Mouse (Mus musculus) embryonic fibroblast, embryonic 13.5 days (primary cell): ENCODE results near the gene Ccdc85c. TPM values are rescaled to one million over a fixed set of nuclear protein-coding genes. Genes with fewer than 3 reads are reported as not detected.

Experiments used
- H3K27ac ChIP-seq: 2 replicates; pipeline ENCODE4 v1.5.1; 2012; ENCODE audit warnings: low read length, control low read depth, inconsistent platforms; ENCODE audit not compliant: insufficient read depth
- H3K4me1 ChIP-seq: 2 replicates; pipeline ENCODE4 v1.6.1; 2011; ENCODE audit warnings: low read length; ENCODE audit not compliant: control insufficient read depth, insufficient read depth
- H3K4me3 ChIP-seq: 2 replicates; pipeline ENCODE4 v1.5.1; 2011; ENCODE audit warnings: mild to moderate bottlenecking, control low read depth, low read length; ENCODE audit not compliant: insufficient read depth
- CTCF ChIP-seq: IDR thresholded peaks from 2 replicates; pipeline ENCODE4 v1.5.1; 2011; ENCODE audit warnings: mild to moderate bottlenecking, control low read depth, low read length, moderate library complexity, borderline replicate concordance; ENCODE audit not compliant: insufficient read depth
- POLR2A ChIP-seq: IDR thresholded peaks from 2 replicates; pipeline ENCODE4 v1.6.1; 2011; ENCODE audit warnings: low read depth, mild to moderate bottlenecking, control low read depth, low read length, moderate library complexity
- polyA plus RNA-seq: library from polyadenylated mRNA; stranded (reverse); fragments of >200 nt; gene quantifications from 2 replicates; pipeline ENCODE4 v1.2.4, GENCODE M21; 2011; ENCODE audit warnings: low read depth; ENCODE audit not compliant: missing spikeins, insufficient read length

Ccdc85c gene
- polyA plus RNA-seq, 1 experiment, result 2.7 TPM

- H3K4me1 ChIP-seq, result peaks cover 3% of the 10 kb centered on the region; the same call in 1 of the 2 replicates
Observed at GRCm38 (mm10) chr12:108241626-108242025, 33.6 kb downstream of the Ccdc85c start.

GRCm38 (mm10) chr12:108240953-108241588 is 34.2 kb downstream of the Ccdc85c start:
- TF ChIP-seq POLR2A (no peak), CTCF (no peak)
- no peak overlapping the region for H3K27ac ChIP-seq
- no peak overlapping the region for H3K4me3 ChIP-seq
- H3K4me1 ChIP-seq, result peaks cover 3% of the 10 kb centered on the region; the same call in 1 of the 2 replicates

More at GRCm38 (mm10) chr12:108241626-108242025, 33.6 kb downstream of the Ccdc85c start:
- TF ChIP-seq CTCF (no peak), POLR2A (no peak)
- no peak overlapping the region for H3K4me3 ChIP-seq
- no peak overlapping the region for H3K27ac ChIP-seq

- H3K4me1 ChIP-seq, result peaks cover 3% of the 10 kb centered on the region; the same call in 1 of the 2 replicates
- TF ChIP-seq CTCF (no peak), POLR2A (no peak)
- no peak overlapping the region for H3K4me3 ChIP-seq
- H3K27ac ChIP-seq, result no peak overlapping the region
Observed at GRCm38 (mm10) chr12:108240401-108240890, 34.8 kb downstream of the Ccdc85c start.

- Histone ChIP-seq H3K27ac (no peak overlapping the region), H3K4me3 (no peak overlapping the region), H3K4me1 (peaks cover 3% of the 10 kb centered on the region; the same call in 1 of the 2 replicates)
- TF ChIP-seq POLR2A, result no peak
- no peak for TF ChIP-seq CTCF
Observed at GRCm38 (mm10) chr12:108239441-108239840, 35.8 kb downstream of the Ccdc85c start.

- H3K4me1 ChIP-seq, result peaks cover 3% of the 10 kb centered on the region; the same call in 1 of the 2 replicates
Observed at GRCm38 (mm10) chr12:108238395-108239035, 36.7 kb downstream of the Ccdc85c start.

DNA sequence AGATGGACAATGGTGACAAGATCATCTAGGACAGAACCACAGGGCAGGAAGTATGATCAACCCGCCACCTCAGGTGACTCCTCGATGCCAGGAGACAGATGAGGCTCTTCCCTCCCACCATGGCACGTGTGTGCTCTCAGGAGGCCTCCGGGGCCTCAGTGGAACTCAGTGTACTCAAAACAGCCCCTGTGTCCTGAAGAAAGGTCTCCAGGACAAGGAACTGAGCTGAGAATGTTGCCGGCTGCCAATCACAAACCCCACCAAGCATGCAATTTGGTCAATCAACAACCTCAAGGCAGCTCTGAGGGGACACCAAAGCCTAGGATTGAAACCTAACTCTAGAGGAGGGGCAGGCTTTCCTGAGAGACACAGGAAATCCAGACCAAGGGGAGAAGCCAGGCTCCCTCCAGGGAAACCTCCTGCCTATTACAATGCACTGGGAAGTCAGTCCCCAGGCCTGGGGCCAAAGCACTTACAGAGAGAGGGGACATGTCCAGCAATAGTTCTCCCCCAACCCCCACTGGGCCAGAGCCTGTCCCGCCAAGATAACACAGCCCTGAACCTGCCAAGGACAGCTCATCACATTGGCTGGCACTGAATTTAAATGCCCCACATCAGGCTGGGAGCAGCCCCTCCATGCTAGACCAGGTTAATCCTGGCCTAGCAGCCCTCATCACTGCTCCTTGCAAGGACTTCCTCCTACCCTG is 37.8 kb downstream of the Ccdc85c start:
- no peak overlapping the region for H3K4me3 ChIP-seq
- H3K27ac ChIP-seq, result no peak overlapping the region
- peaks cover 3% of the 10 kb centered on the region; the same call in 1 of the 2 replicates for H3K4me1 ChIP-seq
- TF ChIP-seq POLR2A (no peak), CTCF (no peak)

More at GRCm38 (mm10) chr12:108238395-108239035, 36.7 kb downstream of the Ccdc85c start:
- Histone ChIP-seq H3K27ac (no peak overlapping the region), H3K4me3 (no peak overlapping the region)
- TF ChIP-seq CTCF (no peak), POLR2A (no peak)

- H3K27ac ChIP-seq, result no peak overlapping the region
- peaks cover 3% of the 10 kb centered on the region; the same call in 1 of the 2 replicates for H3K4me1 ChIP-seq
- TF ChIP-seq POLR2A, result no peak
- no peak for TF ChIP-seq CTCF
- no peak overlapping the region for H3K4me3 ChIP-seq
Observed at GRCm38 (mm10) chr12:108235976-108236555, 39.2 kb downstream of the Ccdc85c start.

DNA sequence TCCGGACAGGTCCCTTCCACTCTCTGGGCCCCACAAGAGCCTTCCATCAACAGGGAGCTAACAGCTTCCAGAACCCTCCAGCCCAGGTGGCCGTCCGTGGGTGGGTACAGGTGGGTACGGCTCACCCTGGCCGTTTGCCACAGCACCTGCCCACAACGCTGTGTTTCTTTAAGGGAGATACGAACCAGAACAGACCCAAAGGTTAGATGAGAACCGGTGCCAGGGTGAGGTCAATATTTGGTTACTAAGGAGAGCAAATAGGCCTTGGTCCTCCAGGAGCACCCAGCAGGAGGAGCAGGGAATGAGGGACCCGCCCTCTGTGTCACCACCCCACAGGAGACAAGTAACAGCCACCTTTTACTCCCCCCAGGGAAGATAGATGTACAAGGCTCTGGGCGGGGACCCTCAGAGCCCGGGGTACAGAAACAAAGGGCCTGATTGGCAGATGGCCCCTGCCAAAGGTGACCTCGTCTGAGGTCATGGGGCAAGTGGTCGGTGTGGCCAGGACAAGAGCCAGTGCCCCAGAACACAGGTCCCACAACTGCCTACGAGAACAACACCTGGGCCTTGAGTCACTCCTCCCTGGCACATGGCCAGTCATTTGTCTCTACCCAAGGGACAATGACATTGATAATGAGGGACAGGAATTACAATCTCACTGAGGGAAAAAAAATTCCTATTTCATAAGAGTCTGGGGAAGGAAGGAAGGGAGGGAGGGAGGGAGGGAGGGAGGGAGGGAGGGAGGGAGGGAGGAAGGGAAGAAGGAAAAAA is 40.2 kb downstream of the Ccdc85c start:
- H3K27ac ChIP-seq, result no peak overlapping the region
- TF ChIP-seq CTCF, result no peak
- TF ChIP-seq POLR2A, result no peak
- H3K4me3 ChIP-seq, result no peak overlapping the region
- peaks cover 3% of the 10 kb centered on the region; the same call in 1 of the 2 replicates for H3K4me1 ChIP-seq

DNA sequence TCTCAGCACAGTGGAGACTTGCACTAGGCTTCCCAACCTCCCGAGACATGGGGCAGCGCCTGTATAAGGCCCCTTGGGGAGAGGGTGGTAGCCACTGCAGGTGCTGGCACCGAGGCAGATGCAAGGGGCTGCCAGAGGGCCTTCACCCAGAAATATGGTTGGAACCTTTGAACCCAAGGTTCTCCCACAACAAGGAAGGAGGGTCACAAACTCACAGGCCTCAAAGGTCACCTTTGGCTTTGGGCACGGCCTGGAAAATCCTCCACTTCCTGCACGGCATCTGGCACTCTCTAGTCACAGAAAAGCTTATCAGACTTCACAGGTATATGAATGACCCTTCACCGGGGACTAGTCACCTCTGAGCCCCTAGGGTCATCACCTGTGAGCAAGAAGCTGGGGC is 41.5 kb downstream of the Ccdc85c start:
- no peak for TF ChIP-seq CTCF
- TF ChIP-seq POLR2A, result no peak
- Histone ChIP-seq H3K27ac (no peak overlapping the region), H3K4me3 (no peak overlapping the region), H3K4me1 (no peaks in the 10 kb centered on the region)

GRCm38 (mm10) chr12:108231901-108232300 is 43.3 kb downstream of the Ccdc85c start:
- no peak for TF ChIP-seq CTCF
- no peak for TF ChIP-seq POLR2A
- Histone ChIP-seq H3K4me3 (no peak overlapping the region), H3K4me1 (no peaks in the 10 kb centered on the region), H3K27ac (no peak overlapping the region)
